Mouse (Mus musculus) forebrain, postnatal 0 days (tissue): Measurements from ENCODE around the gene Gpr65. TPM values are rescaled to one million over a fixed set of nuclear protein-coding genes. Genes with fewer than 3 reads are reported as not detected.
A peak's percentile ranks its signal among the peaks of the same experiment; 100 is the strongest.

Source experiments
- ATAC-seq: fragments of 200-750 bp; cut with Nextera tagmentation; 2 replicates; pipeline ENCODE4 v1.8.0; 2017; ENCODE audit warnings: mild to moderate bottlenecking, moderate library complexity
- DNase-seq: peaks from one replicate; pipeline ENCODE4 v3.0.0-alpha.2; 2015
- H3K27ac ChIP-seq: fragments of 300-500 bp; sonication (generic); 2 replicates; pipeline ENCODE4 v1.5.1; 2014; ENCODE audit warnings: low read depth, mild to moderate bottlenecking, antibody characterized with exemption, low read length, moderate library complexity, mixed read lengths
- H3K27me3 ChIP-seq: fragments of 300-500 bp; sonication (generic); 2 replicates; pipeline ENCODE4 v1.6.1; 2014; ENCODE audit warnings: mild to moderate bottlenecking, low read length, mixed read lengths; ENCODE audit not compliant: insufficient read depth
- H3K36me3 ChIP-seq: fragments of 300-500 bp; sonication (generic); 2 replicates; pipeline ENCODE4 v1.6.1; 2014; ENCODE audit warnings: mild to moderate bottlenecking, moderate library complexity; ENCODE audit not compliant: insufficient read depth
- H3K4me1 ChIP-seq: fragments of 300-500 bp; sonication (generic); 2 replicates; pipeline ENCODE4 v1.6.1; 2014; ENCODE audit warnings: antibody characterized with exemption; ENCODE audit not compliant: insufficient read depth
- H3K4me2 ChIP-seq: fragments of 300-500 bp; sonication (generic); 2 replicates; pipeline ENCODE4 v1.6.1; 2014; ENCODE audit warnings: low read depth, mild to moderate bottlenecking, moderate library complexity
- H3K4me3 ChIP-seq: fragments of 300-500 bp; sonication (generic); 2 replicates; pipeline ENCODE4 v1.5.1; 2014; ENCODE audit warnings: low read depth, low read length, mixed read lengths
- H3K9ac ChIP-seq: fragments of 300-500 bp; sonication (generic); 2 replicates; pipeline ENCODE4 v1.6.1; 2014; ENCODE audit warnings: mild to moderate bottlenecking
- H3K9me3 ChIP-seq: fragments of 300-500 bp; sonication (generic); 2 replicates; pipeline ENCODE4 v1.6.1; 2016; ENCODE audit warnings: low read length
- CTCF ChIP-seq: sonication (generic); IDR thresholded peaks from 2 replicates; pipeline ENCODE4 v1.5.1; 2016; ENCODE audit warnings: antibody characterized with exemption, control low read depth, low read depth
- WGBS: fragments of 180-500 bp; shearing (Covaris S2); extraction: QIAGEN DNeasy Blood & Tissue Kit; methylation state at CpG from one replicate; pipeline ENCODE4 v1.1.7; 2014; 5-methylcytosine and 5-hydroxymethylcytosine counted together
- polyA plus RNA-seq: library from polyadenylated mRNA; unstranded; fragments of >200 nt; fragmentation: Nextera tagmentation; extraction: Ambion mirVana; gene quantifications from 2 replicates; pipeline ENCODE4 v1.2.1, GENCODE M21; 2015
- total RNA-seq: library from RNA; depleted of rRNA; stranded (reverse); fragments of >200 nt; gene quantifications from 2 replicates; pipeline ENCODE4 v1.2.3, GENCODE M21; 2014

The Gpr65 gene
- total and polyA plus RNA-seq, 2 experiments from 2014 or later: 0.19 to 1.1 TPM

DNA sequence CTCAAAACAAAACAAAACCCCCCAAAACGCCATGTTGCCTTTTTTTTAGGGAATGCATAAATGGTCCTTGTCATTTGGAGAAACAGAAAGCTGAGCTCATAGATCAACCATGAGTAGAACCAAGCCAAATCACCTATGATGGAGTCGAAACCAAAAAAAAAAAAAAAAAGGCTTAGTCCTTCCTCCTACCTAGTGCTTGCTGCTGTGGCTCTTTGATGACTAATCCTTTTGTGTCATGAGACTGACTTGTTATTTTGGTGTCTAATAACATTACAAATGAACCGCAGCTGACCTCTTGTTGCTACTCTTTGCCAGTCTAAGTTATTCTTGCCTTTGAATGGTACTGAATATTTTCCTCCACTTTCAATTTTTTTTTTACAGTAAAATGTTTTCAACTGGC, 18.8 kb upstream of the Gpr65 start:
- H3K27me3 ChIP-seq: no peaks in the 10 kb centered on the region
- H3K9ac ChIP-seq: no peak overlapping the region
- WGBS: 65% methylated on average over 3 of the region's 3 CpGs
- no peak overlapping the region for H3K4me2 ChIP-seq
- 0 out of 2 replicates have a peak, but pooled peaks cover 11% of the 10 kb centered on the region for H3K36me3 ChIP-seq
- H3K4me1 ChIP-seq: no peaks in the 10 kb centered on the region
- DNase-seq: no peak
- no peak for ATAC-seq
- no peak overlapping the region for H3K4me3 ChIP-seq
- no peaks in the 10 kb centered on the region for H3K9me3 ChIP-seq
- H3K27ac ChIP-seq: no peak overlapping the region
- TF ChIP-seq CTCF: no peak

DNA sequence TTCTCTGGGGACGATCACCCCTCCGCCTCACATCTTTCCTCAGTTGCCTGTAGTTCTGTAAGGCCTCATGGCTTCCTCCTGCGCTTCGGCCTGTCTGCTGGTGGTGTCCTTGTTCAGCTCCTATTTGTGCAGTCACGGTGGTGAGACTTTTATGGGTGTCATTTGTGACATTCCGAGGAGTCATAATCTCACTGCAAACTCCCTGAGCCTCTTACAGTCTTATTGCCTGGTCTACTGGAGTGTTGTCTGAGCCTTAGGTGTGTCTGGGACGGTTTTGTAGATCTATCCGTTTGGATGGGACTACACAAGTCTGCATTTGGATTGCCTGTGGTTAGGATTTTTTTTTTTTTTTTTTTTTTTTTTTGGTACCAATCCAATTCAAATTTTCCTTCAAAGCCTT, 18.1 kb upstream of the Gpr65 start:
- TF ChIP-seq CTCF: no peak
- DNase-seq (no peak), ATAC-seq (no peak)
- H3K9ac ChIP-seq: no peak overlapping the region
- no peaks in the 10 kb centered on the region for H3K27me3 ChIP-seq
- no peaks in the 10 kb centered on the region for H3K9me3 ChIP-seq
- H3K4me2 ChIP-seq: no peak overlapping the region
- no peak overlapping the region for H3K27ac ChIP-seq
- 0 out of 2 replicates have a peak, but pooled peaks cover 12% of the 10 kb centered on the region for H3K36me3 ChIP-seq
- WGBS: 90% methylated on average over 8 of the region's 8 CpGs
- no peaks in the 10 kb centered on the region for H3K4me1 ChIP-seq
- H3K4me3 ChIP-seq: no peak overlapping the region

DNA sequence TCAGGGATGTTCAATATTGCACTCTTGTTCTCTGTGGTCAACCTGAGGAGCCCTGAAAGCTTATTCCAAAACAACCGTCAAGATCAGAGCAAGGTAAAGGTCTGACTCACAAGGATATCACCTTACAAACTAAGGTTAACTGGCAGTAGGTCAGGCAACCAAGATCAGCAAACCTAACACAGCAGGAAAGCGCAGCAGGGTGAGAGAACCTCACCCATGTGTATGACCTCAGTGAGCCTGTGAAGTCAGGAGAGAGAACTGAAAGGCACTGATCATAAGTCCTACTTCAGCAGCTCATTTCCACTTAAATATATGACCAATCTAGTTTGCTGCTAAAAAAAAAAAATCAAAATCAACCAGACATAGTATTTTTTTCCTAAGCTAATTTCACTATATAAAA, 16.0 kb upstream of the Gpr65 start:
- DNase-seq (no peak), ATAC-seq (no peak)
- 0 out of 2 replicates have a peak, but pooled peaks cover 16% of the 10 kb centered on the region for H3K36me3 ChIP-seq
- no peak overlapping the region for H3K4me2 ChIP-seq
- H3K27ac ChIP-seq: no peak overlapping the region
- TF ChIP-seq CTCF: no peak
- WGBS: 94% methylated on average over 2 of the region's 2 CpGs
- no peaks in the 10 kb centered on the region for H3K27me3 ChIP-seq
- H3K4me3 ChIP-seq: no peak overlapping the region
- no peaks in the 10 kb centered on the region for H3K4me1 ChIP-seq
- H3K9ac ChIP-seq: no peak overlapping the region
- no peaks in the 10 kb centered on the region for H3K9me3 ChIP-seq

DNA sequence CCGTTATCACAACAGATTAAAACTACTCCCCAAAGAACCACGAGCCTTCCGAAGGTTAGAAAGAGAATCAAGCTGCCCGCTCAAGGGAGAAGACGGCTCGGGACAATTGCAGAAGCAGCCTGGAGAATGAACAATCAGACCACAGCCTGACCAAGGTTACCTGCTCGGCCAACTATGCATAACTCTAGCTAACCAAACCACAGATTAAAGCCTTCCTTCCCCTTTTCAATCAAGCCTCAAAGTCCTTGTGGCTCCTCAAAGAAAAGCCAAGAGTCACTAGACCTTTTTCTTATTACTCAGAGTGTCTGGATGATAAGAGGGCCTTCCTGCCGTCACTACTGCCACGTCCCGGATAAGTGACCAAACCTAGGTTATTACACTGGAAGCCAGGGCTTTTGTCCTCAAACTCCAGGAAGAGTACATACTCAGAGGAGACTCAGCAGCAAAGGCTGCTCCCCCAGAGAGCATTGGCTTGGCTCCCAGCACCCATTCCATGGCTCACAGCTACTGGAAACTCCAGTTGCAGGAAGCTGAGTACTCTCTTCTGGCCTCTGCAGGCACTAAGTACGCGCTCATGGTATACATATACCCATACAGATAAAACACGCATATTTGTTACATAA, 13.0 kb upstream of the Gpr65 start:
- ATAC-seq (no peak), DNase-seq (no peak)
- Histone ChIP-seq H3K27ac (no peak overlapping the region), H3K4me3 (no peak overlapping the region), H3K9ac (no peak overlapping the region), H3K4me2 (no peak overlapping the region), H3K36me3 (0 out of 2 replicates have a peak, but pooled peaks cover 8% of the 10 kb centered on the region), H3K27me3 (no peaks in the 10 kb centered on the region), H3K9me3 (no peaks in the 10 kb centered on the region), H3K4me1 (no peaks in the 10 kb centered on the region)
- 88% methylated on average over 13 of the region's 13 CpGs for WGBS
- no peak for TF ChIP-seq CTCF

DNA sequence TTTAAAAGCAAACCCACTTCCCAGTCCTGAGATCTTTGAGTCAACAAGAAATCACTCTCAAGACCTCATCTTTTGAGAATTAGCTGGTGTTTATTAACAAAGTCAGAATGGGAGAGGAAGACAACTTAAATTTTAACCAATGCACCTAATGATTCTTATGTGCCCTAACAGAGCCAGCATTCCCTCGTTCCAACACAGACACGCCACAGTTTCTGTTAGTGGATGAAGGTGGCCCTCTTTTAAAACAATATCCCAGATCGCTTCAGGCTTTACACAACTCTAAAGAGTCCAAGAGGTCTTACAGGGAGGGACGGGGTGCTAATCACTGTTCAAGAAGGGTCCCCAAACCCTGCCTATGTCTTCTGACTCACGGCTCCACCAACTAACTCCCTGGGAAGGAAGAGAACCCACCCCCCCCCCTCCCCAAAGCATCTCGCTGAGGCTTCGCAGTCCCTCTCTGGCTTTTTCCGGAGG, 10.0 kb upstream of the Gpr65 start:
- Histone ChIP-seq H3K9ac (peak overlapping the region; percentile 97), H3K27me3 (no peaks in the 10 kb centered on the region), H3K27ac (peak overlapping the region; percentile 95), H3K4me2 (peak overlapping the region; percentile 71), H3K9me3 (no peaks in the 10 kb centered on the region), H3K4me1 (no peaks in the 10 kb centered on the region), H3K4me3 (peak overlapping the region; percentile 89), H3K36me3 (0 out of 2 replicates have a peak, but pooled peaks cover 8% of the 10 kb centered on the region)
- WGBS: under 1% methylated on average over 8 of the region's 8 CpGs
- TF ChIP-seq CTCF: no peak
- ATAC-seq (no peak; the same call in 1 of the 2 replicates), DNase-seq (no peak)

DNA sequence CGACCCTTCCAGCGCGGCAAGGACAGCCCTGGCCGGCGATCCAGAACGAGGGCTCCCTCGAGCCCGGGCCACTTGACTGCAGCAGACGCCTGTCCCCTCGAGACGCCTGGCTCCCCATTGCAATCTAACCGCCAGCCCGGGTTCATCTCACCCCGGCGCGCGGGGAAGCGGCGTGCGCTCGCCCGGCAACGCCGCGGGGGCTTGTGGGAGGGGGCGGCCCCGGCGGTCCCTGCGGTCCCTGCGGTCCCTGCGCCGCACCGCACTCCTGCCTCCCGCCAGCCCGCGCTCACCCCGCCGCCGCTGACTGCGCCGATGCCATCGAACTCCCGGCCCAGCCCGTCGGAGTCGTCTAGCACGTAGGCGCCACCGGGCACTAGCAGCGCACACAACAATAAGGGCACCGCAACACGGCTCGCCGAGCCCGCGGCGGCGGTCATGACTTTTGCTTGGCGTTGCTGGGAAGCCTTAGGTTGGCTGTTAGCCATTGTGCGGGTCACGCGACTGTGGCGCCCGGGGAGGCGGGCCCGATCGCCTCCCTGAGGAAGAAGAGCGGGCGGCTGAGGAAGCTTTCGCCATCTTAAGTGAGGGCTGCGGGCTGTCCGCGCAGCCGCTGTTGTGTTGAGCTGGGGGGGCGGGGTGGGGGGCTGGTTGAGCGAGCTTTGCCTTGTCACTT, 9.5 kb upstream of the Gpr65 start, which contains the start of gene Galc:
TSS of gene Galc (minus strand) at position 615 of the 673 bp plus-strand sequence.
- Histone ChIP-seq H3K9ac (peak within 1 kb of the TSS; percentile 97), H3K4me3 (peak within 1 kb of the TSS; percentile 89), H3K36me3 (0 out of 2 replicates have a peak, but pooled peaks cover 4% of the 10 kb centered on the region), H3K9me3 (no peaks in the 10 kb centered on the region), H3K4me1 (no peaks in the 10 kb centered on the region), H3K27me3 (no peaks in the 10 kb centered on the region), H3K4me2 (peak within 1 kb of the TSS; percentile 71), H3K27ac (peak within 1 kb of the TSS; percentile 95)
- under 1% methylated on average over 76 of the region's 76 CpGs for WGBS
- DNase-seq: peak; percentile 94
- ATAC-seq: peak; percentile 95
- TF ChIP-seq CTCF: no peak

DNA sequence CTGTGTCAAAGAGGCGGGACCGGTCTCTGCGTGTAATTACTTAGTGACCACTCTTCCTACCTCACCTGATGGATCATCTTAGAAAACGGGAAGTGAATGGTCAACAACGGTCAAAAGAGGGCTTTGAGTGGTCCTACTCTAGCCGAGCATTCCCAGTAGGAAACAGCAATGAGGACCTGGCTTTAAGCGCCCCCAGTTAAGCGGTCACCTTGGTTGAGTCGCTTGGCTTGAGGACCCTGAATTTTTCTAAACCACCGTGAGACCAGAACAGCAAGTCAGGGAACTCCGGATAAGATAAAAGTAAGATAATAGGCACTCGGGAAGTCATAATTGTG, 8.9 kb upstream of the Gpr65 start:
- no peak for TF ChIP-seq CTCF
- H3K4me1 ChIP-seq: no peaks in the 10 kb centered on the region
- WGBS: 3% methylated on average over 12 of the region's 12 CpGs
- no peak overlapping the region for H3K27ac ChIP-seq
- peak overlapping the region; percentile 97 for H3K9ac ChIP-seq
- 0 out of 2 replicates have a peak, but pooled peaks cover 4% of the 10 kb centered on the region for H3K36me3 ChIP-seq
- peak overlapping the region; percentile 71 for H3K4me2 ChIP-seq
- DNase-seq: no peak
- H3K4me3 ChIP-seq: peak overlapping the region; percentile 89
- ATAC-seq: peak; percentile 12; the same call in 1 of the 2 replicates
- no peaks in the 10 kb centered on the region for H3K27me3 ChIP-seq
- H3K9me3 ChIP-seq: no peaks in the 10 kb centered on the region
